Mouse (Mus musculus): ENCODE measurements around the gene Ddx23. TPM values are rescaled to one million over a fixed set of nuclear protein-coding genes. Genes with fewer than 3 reads are reported as not detected.
A peak's percentile ranks its signal among the peaks of the same experiment; 100 is the strongest.

Ddx23 gene
- total and polyA plus RNA-seq, 3 experiments = 194 to 252 (median 213) TPM

DNA sequence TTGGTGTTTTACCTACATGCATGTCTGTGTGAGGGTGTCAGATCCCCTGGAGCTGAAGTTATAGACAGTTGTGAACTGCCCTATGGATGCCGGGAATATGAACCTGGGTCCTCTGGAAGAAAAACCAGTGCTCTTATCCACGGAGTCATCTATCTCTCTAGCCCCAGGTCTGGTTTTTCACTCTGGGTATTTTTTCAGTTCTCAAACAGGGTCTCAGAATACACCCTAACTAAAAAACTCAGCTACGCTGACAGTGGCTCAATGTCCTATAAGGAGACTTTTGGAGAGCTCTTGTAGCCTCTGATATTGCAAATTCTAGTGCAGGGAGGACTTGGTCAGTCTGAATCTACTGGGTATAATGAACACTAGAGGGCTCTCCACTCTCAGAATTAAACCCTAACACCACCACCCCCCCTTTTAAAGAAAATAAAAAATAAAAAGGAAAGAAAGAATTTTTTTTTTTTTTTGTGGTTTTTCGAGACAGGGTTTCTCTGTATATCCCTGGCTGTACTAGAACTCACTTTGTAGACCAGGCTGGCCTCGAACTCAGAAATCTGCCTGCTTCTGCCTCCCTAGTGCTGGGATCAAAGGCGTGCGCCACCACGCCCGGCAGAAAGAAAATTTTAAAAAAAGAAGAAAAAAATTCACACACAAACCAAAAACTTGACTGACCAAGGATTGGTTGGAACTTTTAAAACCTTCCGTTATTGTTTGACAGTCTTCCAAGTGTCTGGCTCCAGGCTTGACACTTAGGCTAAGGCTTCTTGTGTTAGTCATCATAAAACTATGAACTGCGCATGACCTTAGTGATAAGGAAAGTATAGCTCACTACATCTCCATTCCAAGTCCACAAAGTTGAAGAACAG, 1.6 kb upstream of the Ddx23 start (continued):
- TF ChIP-seq MAZ (IDR thresholded peaks at IDR 0.05; ENCODE audit: low read depth, low read length) (peak; percentile 74), TAL1 (IDR thresholded peaks at IDR 0.05; ENCODE audit: low read length) (no peak), USF1 (IDR thresholded peaks at IDR 0.05; ENCODE audit: low read depth, low read length) (no peak), BHLHE40 (IDR thresholded peaks at IDR 0.05; ENCODE audit: borderline replicate concordance, low read depth, low read length) (0 out of 2 replicates have a peak, but pooled peaks have one; percentile 9), RAD21 (IDR thresholded peaks at IDR 0.05; ENCODE audit: low read depth, low read length) (peak; percentile 88), ZNF384 (IDR thresholded peaks at IDR 0.05; ENCODE audit: low read depth, low read length) (peak; percentile 89), TCF12 (IDR thresholded peaks at IDR 0.05; ENCODE audit: low read depth, low read length) (peak; percentile 35; the same call in 1 of the 2 replicates), NELFE (IDR thresholded peaks at IDR 0.05; ENCODE audit: low read depth, low read length) (no peak), ELF1 (IDR thresholded peaks at IDR 0.05; ENCODE audit: low read depth, low read length) (no peak), KAT2A (conservative IDR thresholded peaks at IDR 0.05; ENCODE audit: low read depth, low read length) (no peak), GATA1 (IDR thresholded peaks at IDR 0.05; ENCODE audit: low read depth, low read length) (peak; percentile 72)

DNA sequence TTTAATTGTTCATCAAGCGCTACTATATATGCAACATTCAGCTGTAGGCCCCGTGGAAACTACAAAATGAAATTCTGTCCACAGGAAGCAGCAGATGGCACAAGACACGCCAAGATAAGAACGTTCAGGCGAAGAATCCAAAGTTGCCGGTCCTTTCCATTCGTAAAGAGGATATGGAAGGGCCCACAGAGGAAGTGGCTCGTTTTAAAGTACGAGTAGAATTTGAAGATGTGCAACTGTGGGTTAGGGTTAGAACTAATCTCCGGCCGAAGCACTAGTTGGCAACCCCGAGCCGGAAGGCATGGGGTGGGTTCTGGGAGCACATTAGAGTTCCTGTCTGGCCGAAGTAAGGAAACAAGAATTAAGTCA, 512 bp downstream of the Ddx23 start:
- H3K27me3 ChIP-seq (ENCODE audit: control insufficient read depth in 1 of 2, insufficient read depth in 2 of 2, low read length in 2 of 2) = no peaks in the 10 kb centered on the region
- H3K9ac ChIP-seq (ENCODE audit: control insufficient read depth, low read depth, low read length, poor library complexity, severe bottlenecking) = peak overlapping the region; percentile 92
- H3K4me3 ChIP-seq (ENCODE audit: control insufficient read depth in 1 of 2, insufficient read depth in 1 of 2, low read depth in 2 of 2, low read length in 2 of 2) = peak overlapping the region; percentile 58 to 83
- H3K9me3 ChIP-seq (replicated peaks; ENCODE audit: insufficient read depth, low read length) = no peaks in the 10 kb centered on the region
- peak overlapping the region; percentile 96 for H3K27ac ChIP-seq (ENCODE audit: control insufficient read depth, low read depth, low read length)
- H3K79me2 ChIP-seq (ENCODE audit: control insufficient read depth, insufficient read depth, low read length, poor library complexity) = peaks cover 28% of the 10 kb centered on the region
- H3K36me3 ChIP-seq (ENCODE audit: control insufficient read depth in 1 of 2, insufficient read depth in 2 of 2, low read length in 2 of 2) = peaks cover 5 to 16% of the 10 kb centered on the region in 2 experiments
- peaks cover 8 to 12% of the 10 kb centered on the region in 2 experiments; a peak in 3 of 4 replicates for H3K4me1 ChIP-seq (ENCODE audit: control insufficient read depth in 1 of 2, insufficient read depth in 2 of 2, low read length in 2 of 2)
- peak; percentile 92 for DNase-seq (ENCODE audit: low read depth, low spot score)
- TF ChIP-seq GATA1 (IDR thresholded peaks at IDR 0.05; ENCODE audit: low read depth, low read length) (peak; percentile 88), ETS1 (IDR thresholded peaks at IDR 0.05; ENCODE audit: low read depth, low read length) (peak; percentile 72), POLR2A (IDR thresholded peaks at IDR 0.05; ENCODE audit: control insufficient read depth in 1 of 2, insufficient read depth in 1 of 2, low read depth in 1 of 2, low read length in 2 of 2, poor library complexity in 1 of 2) (peak in 1 of 2 experiments; percentile 79; a peak in 1 of 4 replicates), BHLHE40 (IDR thresholded peaks at IDR 0.05; ENCODE audit: borderline replicate concordance, low read depth, low read length) (peak; percentile 45; the same call in 1 of the 2 replicates), MAZ (IDR thresholded peaks at IDR 0.05; ENCODE audit: low read depth, low read length) (no peak), GABPA (IDR thresholded peaks at IDR 0.05; ENCODE audit: low read depth, low read length) (no peak), NELFE (IDR thresholded peaks at IDR 0.05; ENCODE audit: low read depth, low read length) (peak; percentile 61; the same call in 1 of the 2 replicates), SIN3A (IDR thresholded peaks at IDR 0.05; ENCODE audit: low read length) (peak; percentile 84), ELF1 (IDR thresholded peaks at IDR 0.05; ENCODE audit: low read depth, low read length) (peak; percentile 59; the same call in 1 of the 2 replicates), E2F4 (IDR thresholded peaks at IDR 0.05; ENCODE audit: borderline replicate concordance, low read depth, low read length) (no peak), KAT2A (conservative IDR thresholded peaks at IDR 0.05; ENCODE audit: low read depth, low read length) (no peak), TAL1 (IDR thresholded peaks at IDR 0.05; ENCODE audit: low read length) (peak; percentile 92), ZMIZ1 (IDR thresholded peaks at IDR 0.05; ENCODE audit: low read depth, low read length) (no peak; the same call in none of the 2 replicates), HCFC1 (IDR thresholded peaks at IDR 0.05; ENCODE audit: low read depth, low read length) (no peak), POLR2AphosphoS2 (IDR thresholded peaks at IDR 0.05; ENCODE audit: low read length) (0 out of 2 replicates have a peak, but pooled peaks have one; percentile 39), JUND (IDR thresholded peaks at IDR 0.05; ENCODE audit: low read depth, low read length) (0 out of 2 replicates have a peak, but pooled peaks have one; percentile 52), MYC (IDR thresholded peaks at IDR 0.05; ENCODE audit: low read depth, low read length) (peak; percentile 71; the same call in 1 of the 2 replicates), ZNF384 (IDR thresholded peaks at IDR 0.05; ENCODE audit: low read depth, low read length) (no peak), MXI1 (IDR thresholded peaks at IDR 0.05; ENCODE audit: low read depth, low read length) (0 out of 2 replicates have a peak, but pooled peaks have one; percentile 59), TCF12 (IDR thresholded peaks at IDR 0.05; ENCODE audit: low read depth, low read length) (peak; percentile 66), MYB (IDR thresholded peaks at IDR 0.05; ENCODE audit: low read depth, low read length) (no peak), CHD1 (IDR thresholded peaks at IDR 0.05; ENCODE audit: low read depth, low read length) (peak; percentile 94), RCOR1 (IDR thresholded peaks at IDR 0.05; ENCODE audit: low read depth, low read length) (no peak), MEF2A (IDR thresholded peaks at IDR 0.05; ENCODE audit: extremely low read depth, insufficient replicate concordance, low read depth, low read length, poor library complexity, severe bottlenecking) (no peak), EP300 (IDR thresholded peaks at IDR 0.05; ENCODE audit: low read depth in 1 of 2, low read length in 2 of 2) (peak; percentile 47 to 50; a peak in 3 of 4 replicates), TBP (IDR thresholded peaks at IDR 0.05; ENCODE audit: low read depth, low read length) (peak; percentile 75), NRF1 (IDR thresholded peaks at IDR 0.05; ENCODE audit: insufficient read depth, low read depth, low read length, poor library complexity, severe bottlenecking) (no peak), UBTF (IDR thresholded peaks at IDR 0.05; ENCODE audit: borderline replicate concordance, insufficient read depth, low read depth, low read length) (0 out of 2 replicates have a peak, but pooled peaks have one; percentile 5)

Data from MEL (cell line).